Mouse (Mus musculus) forebrain, embryonic 13.5 days (tissue): ENCODE measurements at regions not wholly inside any gene's neighbourhood (a gene's known extent, or its start where the extent isn't known, plus 50 kb on each side); places are given as distances from the start of the nearest gene placed in this dataset.

Experiments
- ATAC-seq: fragments of 200-750 bp; cut with Nextera tagmentation; 2 replicates; pipeline ENCODE4 v1.8.0; 2017
- H3K27ac ChIP-seq: fragments of 300-500 bp; sonication (generic); 2 replicates; pipeline ENCODE4 v1.5.1; 2015; ENCODE audit warnings: inconsistent platforms, mild to moderate bottlenecking, moderate library complexity
- H3K27me3 ChIP-seq: fragments of 300-500 bp; sonication (generic); 2 replicates; pipeline ENCODE4 v1.6.1; 2015; ENCODE audit warnings: mild to moderate bottlenecking, inconsistent platforms
- H3K36me3 ChIP-seq: fragments of 300-500 bp; sonication (generic); 2 replicates; pipeline ENCODE4 v1.6.1; 2015; ENCODE audit warnings: mild to moderate bottlenecking, inconsistent platforms; ENCODE audit not compliant: poor library complexity, severe bottlenecking
- H3K4me1 ChIP-seq: fragments of 300-500 bp; sonication (generic); 2 replicates; pipeline ENCODE4 v1.6.1; 2015; ENCODE audit warnings: inconsistent platforms
- H3K4me2 ChIP-seq: fragments of 300-500 bp; sonication (generic); 2 replicates; pipeline ENCODE4 v1.6.1; 2015; ENCODE audit warnings: inconsistent platforms, mild to moderate bottlenecking, moderate library complexity
- H3K4me3 ChIP-seq: fragments of 300-500 bp; sonication (generic); 2 replicates; pipeline ENCODE4 v1.5.1; 2015; ENCODE audit warnings: mild to moderate bottlenecking, inconsistent platforms
- H3K9ac ChIP-seq: fragments of 300-500 bp; sonication (generic); 2 replicates; pipeline ENCODE4 v1.6.1; 2015; ENCODE audit warnings: mild to moderate bottlenecking, inconsistent platforms
- H3K9me3 ChIP-seq: fragments of 300-500 bp; sonication (generic); replicated peaks from 2 replicates; pipeline ENCODE4 v1.6.1; 2016; ENCODE audit warnings: inconsistent platforms
- WGBS: fragments of 180-500 bp; shearing (Covaris S2); methylation state at CpG from one replicate; pipeline ENCODE4 v1.1.7; 2015; 5-methylcytosine and 5-hydroxymethylcytosine counted together

GRCm38 (mm10) chr13:113500373-113500990, 117.9 kb downstream of the Snx18 start:
- Histone ChIP-seq H3K36me3 (no peaks in the 10 kb centered on the region), H3K4me3 (no peak overlapping the region), H3K4me1 (no peaks in the 10 kb centered on the region), H3K4me2 (no peak overlapping the region), H3K27ac (no peak overlapping the region), H3K9me3 (no peaks in the 10 kb centered on the region), H3K27me3 (no peaks in the 10 kb centered on the region), H3K9ac (no peak overlapping the region)
- ATAC-seq = no peak
- 81% methylated on average over 3 of the region's 3 CpGs for whole genome bisulfite sequencing

- Histone ChIP-seq H3K9me3 (no peaks in the 10 kb centered on the region), H3K27ac (no peak overlapping the region), H3K27me3 (no peaks in the 10 kb centered on the region), H3K4me1 (no peaks in the 10 kb centered on the region), H3K4me3 (no peak overlapping the region), H3K36me3 (no peaks in the 10 kb centered on the region), H3K4me2 (no peak overlapping the region), H3K9ac (no peak overlapping the region)
- WGBS = 95% methylated on average over 6 of the region's 6 CpGs
- no peak for ATAC-seq
Observed at GRCm38 (mm10) chr13:113499079-113499710, 119.2 kb downstream of the Snx18 start.

GRCm38 (mm10) chr13:113495595-113496285, 122.6 kb downstream of the Snx18 start:
- Histone ChIP-seq H3K36me3 (no peaks in the 10 kb centered on the region), H3K9me3 (no peaks in the 10 kb centered on the region), H3K27ac (no peak overlapping the region), H3K4me3 (no peak overlapping the region), H3K4me1 (no peaks in the 10 kb centered on the region), H3K27me3 (no peaks in the 10 kb centered on the region), H3K4me2 (no peak overlapping the region), H3K9ac (no peak overlapping the region)
- ATAC-seq = no peak
- WGBS = 73% methylated on average over 5 of the region's 5 CpGs

- Histone ChIP-seq H3K4me3 (no peak overlapping the region), H3K9ac (no peak overlapping the region)
- ATAC-seq = no peak
Observed at GRCm38 (mm10) chr13:113495136-113495535, 123.2 kb downstream of the Snx18 start.

GRCm38 (mm10) chr13:113494688-113495087, 123.7 kb downstream of the Snx18 start:
- no peak overlapping the region for H3K9ac ChIP-seq
- no peak overlapping the region for H3K27ac ChIP-seq
- no peaks in the 10 kb centered on the region for H3K36me3 ChIP-seq
- no peaks in the 10 kb centered on the region for H3K27me3 ChIP-seq
- no peaks in the 10 kb centered on the region for H3K4me1 ChIP-seq
- H3K9me3 ChIP-seq = no peaks in the 10 kb centered on the region
- no peak for ATAC-seq
- no peak overlapping the region for H3K4me2 ChIP-seq
- 97% methylated on average over 5 of the region's 5 CpGs for WGBS
- no peak overlapping the region for H3K4me3 ChIP-seq

More at GRCm38 (mm10) chr13:113495136-113495535, 123.2 kb downstream of the Snx18 start:
- Histone ChIP-seq H3K27me3 (no peaks in the 10 kb centered on the region), H3K9me3 (no peaks in the 10 kb centered on the region), H3K36me3 (no peaks in the 10 kb centered on the region), H3K4me1 (no peaks in the 10 kb centered on the region), H3K27ac (no peak overlapping the region), H3K4me2 (no peak overlapping the region)
- WGBS = 91% methylated on average over 3 of the region's 3 CpGs

- Histone ChIP-seq H3K4me3 (no peak overlapping the region), H3K9ac (no peak overlapping the region), H3K9me3 (no peaks in the 10 kb centered on the region), H3K4me2 (no peak overlapping the region), H3K27me3 (no peaks in the 10 kb centered on the region), H3K4me1 (no peaks in the 10 kb centered on the region), H3K27ac (no peak overlapping the region), H3K36me3 (no peaks in the 10 kb centered on the region)
- no peak for ATAC-seq
- WGBS = 85% methylated on average over 6 of the region's 6 CpGs
Observed at GRCm38 (mm10) chr13:113489951-113490822, 128.2 kb downstream of the Snx18 start.

GRCm38 (mm10) chr13:113486368-113486955, 131.9 kb downstream of the Snx18 start:
- Histone ChIP-seq H3K4me1 (no peaks in the 10 kb centered on the region), H3K9ac (no peak overlapping the region), H3K27me3 (no peaks in the 10 kb centered on the region), H3K4me2 (no peak overlapping the region), H3K4me3 (no peak overlapping the region), H3K27ac (no peak overlapping the region), H3K36me3 (no peaks in the 10 kb centered on the region), H3K9me3 (no peaks in the 10 kb centered on the region)
- ATAC-seq = no peak
- 83% methylated on average over 6 of the region's 6 CpGs for WGBS

- H3K36me3 ChIP-seq = no peaks in the 10 kb centered on the region
- H3K27ac ChIP-seq = no peak overlapping the region
- no peaks in the 10 kb centered on the region for H3K27me3 ChIP-seq
- H3K9ac ChIP-seq = no peak overlapping the region
- no peak for ATAC-seq
- WGBS = 93% methylated on average over 7 of the region's 7 CpGs
- no peaks in the 10 kb centered on the region for H3K4me1 ChIP-seq
- no peak overlapping the region for H3K4me3 ChIP-seq
- H3K9me3 ChIP-seq = no peaks in the 10 kb centered on the region
- H3K4me2 ChIP-seq = no peak overlapping the region
Observed at GRCm38 (mm10) chr13:113485511-113485910, 132.9 kb downstream of the Snx18 start.

GRCm38 (mm10) chr13:113484159-113484762, 134.1 kb downstream of the Snx18 start:
- Histone ChIP-seq H3K27ac (no peak overlapping the region), H3K9ac (no peak overlapping the region), H3K27me3 (no peaks in the 10 kb centered on the region), H3K9me3 (no peaks in the 10 kb centered on the region), H3K4me3 (no peak overlapping the region), H3K36me3 (no peaks in the 10 kb centered on the region), H3K4me2 (no peak overlapping the region), H3K4me1 (no peaks in the 10 kb centered on the region)
- ATAC-seq = no peak
- WGBS = 88% methylated on average over 10 of the region's 10 CpGs

- Histone ChIP-seq H3K4me1 (no peaks in the 10 kb centered on the region), H3K9me3 (no peaks in the 10 kb centered on the region), H3K4me3 (no peak overlapping the region), H3K27ac (no peak overlapping the region), H3K27me3 (no peaks in the 10 kb centered on the region), H3K36me3 (no peaks in the 10 kb centered on the region), H3K4me2 (no peak overlapping the region), H3K9ac (no peak overlapping the region)
- 77% methylated on average over 1 of the region's 1 CpGs for WGBS
- no peak for ATAC-seq
Observed at GRCm38 (mm10) chr13:113482911-113483310, 135.5 kb downstream of the Snx18 start.

- no peak overlapping the region for H3K4me2 ChIP-seq
- H3K4me1 ChIP-seq = no peaks in the 10 kb centered on the region
- 37% methylated on average over 5 of the region's 5 CpGs for WGBS
- no peak overlapping the region for H3K27ac ChIP-seq
- no peak for ATAC-seq
- H3K9ac ChIP-seq = no peak overlapping the region
- H3K9me3 ChIP-seq = no peaks in the 10 kb centered on the region
- no peak overlapping the region for H3K4me3 ChIP-seq
- H3K36me3 ChIP-seq = no peaks in the 10 kb centered on the region
- H3K27me3 ChIP-seq = no peaks in the 10 kb centered on the region
Observed at GRCm38 (mm10) chr13:113477901-113478510, 140.4 kb downstream of the Snx18 start.
